Mouse (Mus musculus): Measurements from ENCODE around the gene Calhm1.
"Not testable (repeated sequence)": the region's sequence is repeated elsewhere in the genome, so short reads cannot be mapped to it uniquely, and the experiment has no call there.

Calhm1 gene

GRCm38 (mm10) chr19:47151332-47152061 is 7.4 kb upstream of the Calhm1 start:
- no peak for DNase-seq

- no peak for DNase-seq
Observed at GRCm38 (mm10) chr19:47149854-47150253, 5.8 kb upstream of the Calhm1 start.

GRCm38 (mm10) chr19:47148267-47148847 is 4.3 kb upstream of the Calhm1 start:
- no peak for DNase-seq

DNA sequence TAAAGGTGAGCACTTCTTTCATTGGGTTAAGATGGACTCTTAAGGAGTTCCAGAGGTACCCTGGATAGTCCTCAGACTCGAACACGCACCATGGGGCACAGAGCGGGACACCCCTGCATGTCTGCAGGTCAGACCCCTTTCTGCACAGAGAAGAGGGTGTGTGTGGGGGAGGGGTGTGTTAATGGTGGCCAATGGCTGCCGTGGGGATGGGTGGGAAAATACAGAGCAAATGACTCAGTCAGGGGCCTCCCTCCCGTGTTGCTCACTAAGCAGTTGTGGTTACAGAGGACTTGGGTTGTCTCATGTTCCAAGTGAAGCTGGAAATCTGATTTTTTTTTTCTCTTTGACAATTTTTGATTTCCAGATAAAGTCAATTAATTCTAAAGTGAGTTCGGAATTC is 1.6 kb downstream of the Calhm1 start:
- no peak for DNase-seq

- not testable (repeated sequence) for DNase-seq
Observed at GRCm38 (mm10) chr19:47139611-47140010, 4.4 kb downstream of the Calhm1 start.

GRCm38 (mm10) chr19:47137771-47138421 is 6.2 kb downstream of the Calhm1 start, which contains the start of gene Calhm2:
Gene Calhm2 (minus strand): TSS chr19:47138294.
- peak; percentile 55 to 57 for DNase-seq

DNA sequence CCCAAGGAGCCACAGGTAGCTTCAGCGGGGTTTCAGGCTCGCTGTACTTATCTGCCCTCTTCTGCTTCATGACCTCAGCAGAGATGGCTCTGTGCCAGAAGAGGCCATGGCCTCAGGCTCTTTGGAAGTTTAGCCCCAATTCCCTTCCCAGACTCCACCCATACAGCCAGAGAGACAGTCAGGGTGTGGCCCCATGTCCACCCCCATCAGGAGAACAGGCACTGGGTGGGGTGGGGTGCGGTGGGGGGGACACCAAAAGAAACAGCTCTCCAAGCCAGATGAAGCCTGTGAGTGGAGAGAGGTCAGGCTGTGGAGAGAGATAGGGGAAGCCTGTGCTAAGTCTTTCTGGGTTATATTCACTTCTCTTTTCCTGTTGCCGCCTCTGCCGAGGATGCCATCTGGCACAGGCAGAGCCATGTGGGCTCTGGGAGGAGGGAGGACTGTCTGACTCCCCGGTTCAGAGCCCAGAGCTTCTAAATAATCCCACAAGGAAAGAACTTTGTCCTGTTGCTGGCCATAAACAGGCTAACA is 6.9 kb downstream of the Calhm1 start:
- DNase-seq, result peak; percentile 26 to 29

DNA sequence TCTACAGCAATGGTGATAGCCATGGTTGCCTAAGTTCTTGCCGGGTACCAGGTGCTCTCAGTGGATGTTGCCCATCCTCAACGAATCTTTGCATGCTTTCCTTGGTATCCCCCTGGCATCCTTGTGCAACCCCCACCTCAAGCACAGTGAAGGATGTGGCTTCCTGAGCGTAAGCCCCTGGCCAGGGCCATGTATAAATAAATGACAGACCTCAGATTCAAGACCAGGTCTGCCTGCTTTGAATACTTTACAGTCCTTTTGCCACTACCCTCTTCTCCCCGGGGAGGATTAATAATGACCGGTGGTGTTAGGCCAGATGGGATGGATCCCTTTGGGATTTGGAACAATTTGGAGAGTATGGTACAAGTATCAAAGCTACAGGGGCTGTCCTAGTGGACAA is 7.9 kb downstream of the Calhm1 start:
- no peak for DNase-seq

- no peak for DNase-seq
Observed at GRCm38 (mm10) chr19:47135568-47135967, 8.5 kb downstream of the Calhm1 start.

- no peak for DNase-seq
Observed at GRCm38 (mm10) chr19:47133161-47133560, 10.9 kb downstream of the Calhm1 start.

GRCm38 (mm10) chr19:47130551-47131125 is 13.4 kb downstream of the Calhm1 start:
- DNase-seq, result no peak

DNA sequence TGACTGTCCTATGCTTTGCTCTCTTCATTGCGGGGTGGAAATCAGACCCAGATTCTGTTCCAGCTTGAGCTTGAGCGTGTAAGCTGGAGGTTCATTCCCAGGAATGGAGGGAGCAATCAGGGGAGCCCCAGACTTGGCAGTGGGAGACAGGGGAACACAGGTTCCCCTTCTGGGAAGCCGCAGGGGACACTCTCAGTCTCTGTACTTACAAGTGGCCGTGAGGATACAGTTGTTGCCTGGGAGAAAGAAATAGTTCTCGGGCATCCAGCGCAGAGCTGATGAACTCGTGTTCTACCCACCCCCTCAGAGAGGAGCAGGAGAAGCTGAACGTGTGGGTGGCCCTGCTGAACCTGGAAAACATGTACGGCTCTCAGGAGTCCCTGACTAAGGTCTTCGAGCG is 15.2 kb downstream of the Calhm1 start:
- no peak for DNase-seq

GRCm38 (mm10) chr19:47128164-47128563 is 15.9 kb downstream of the Calhm1 start:
- DNase-seq, result no peak

- peak; percentile 23 to 39 for DNase-seq
Observed at GRCm38 (mm10) chr19:47122802-47123201, 21.3 kb downstream of the Calhm1 start.

- no peak for DNase-seq
Observed at GRCm38 (mm10) chr19:47121054-47121453, 23.0 kb downstream of the Calhm1 start.

GRCm38 (mm10) chr19:47118634-47119033 is 25.4 kb downstream of the Calhm1 start:
- DNase-seq, result no peak

- DNase-seq, result no peak
Observed at GRCm38 (mm10) chr19:47104641-47105271, 39.3 kb downstream of the Calhm1 start.

DNA sequence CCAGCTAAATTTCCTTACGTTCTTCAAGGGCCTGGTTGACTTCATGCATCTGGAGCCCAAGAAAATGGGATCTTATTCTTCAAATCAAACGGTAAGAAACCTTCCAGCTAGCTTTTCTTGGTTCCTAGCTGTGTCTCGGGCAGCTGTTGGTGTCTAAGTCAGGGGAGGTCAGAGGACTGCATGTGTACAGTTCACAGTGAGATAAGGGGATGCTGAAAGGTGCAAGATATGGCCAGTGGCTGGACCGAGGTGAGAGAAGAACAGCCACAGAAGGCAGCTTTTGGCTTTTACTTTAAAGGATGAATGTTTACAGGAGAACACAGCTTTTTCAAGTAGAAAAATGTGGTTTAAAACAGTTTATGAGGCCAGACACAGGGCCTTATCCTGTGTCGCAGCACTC is 43.0 kb downstream of the Calhm1 start:
- DNase-seq, result no peak

All from thymus, postnatal 36 days (tissue).